Mouse (Mus musculus) intestine, postnatal 0 days (tissue): ENCODE measurements around the gene Reln. TPM values are rescaled to one million over a fixed set of nuclear protein-coding genes. Genes with fewer than 3 reads are reported as not detected.

Source experiments
- ATAC-seq: fragments of 200-750 bp; cut with Nextera tagmentation; 2 replicates; pipeline ENCODE4 v1.8.0; 2017; ENCODE audit warnings: mild to moderate bottlenecking, moderate TSS enrichment, moderate library complexity
- H3K27ac ChIP-seq: fragments of 300-500 bp; sonication (generic); 2 replicates; pipeline ENCODE4 v1.5.1; 2014; ENCODE audit warnings: mild to moderate bottlenecking, low read depth, low read length, moderate library complexity
- H3K27me3 ChIP-seq: fragments of 300-500 bp; sonication (generic); replicated peaks from 2 replicates; pipeline ENCODE4 v1.6.1; 2014; ENCODE audit warnings: low read length, mixed read lengths; ENCODE audit not compliant: control insufficient read depth, insufficient read depth
- H3K36me3 ChIP-seq: fragments of 300-500 bp; sonication (generic); 2 replicates; pipeline ENCODE4 v1.6.1; 2014; ENCODE audit warnings: mild to moderate bottlenecking, moderate library complexity; ENCODE audit not compliant: control insufficient read depth, insufficient read depth
- H3K4me1 ChIP-seq: fragments of 300-500 bp; sonication (generic); replicated peaks from 2 replicates; pipeline ENCODE4 v1.6.1; 2014; ENCODE audit warnings: antibody characterized with exemption, low read length, mixed read lengths; ENCODE audit not compliant: control insufficient read depth, insufficient read depth
- H3K4me2 ChIP-seq: fragments of 300-500 bp; sonication (generic); replicated peaks from 2 replicates; pipeline ENCODE4 v1.6.1; 2014; ENCODE audit warnings: low read depth, mild to moderate bottlenecking, moderate library complexity
- H3K4me3 ChIP-seq: fragments of 300-500 bp; sonication (generic); 2 replicates; pipeline ENCODE4 v1.5.1; 2014; ENCODE audit warnings: low read depth, low read length
- H3K9ac ChIP-seq: fragments of 300-500 bp; sonication (generic); 2 replicates; pipeline ENCODE4 v1.6.1; 2014; ENCODE audit warnings: mild to moderate bottlenecking, low read depth, low read length
- H3K9me3 ChIP-seq: fragments of 300-500 bp; sonication (generic); 2 replicates; pipeline ENCODE4 v1.6.1; 2016; ENCODE audit warnings: mixed run types; ENCODE audit not compliant: control insufficient read depth
- CTCF ChIP-seq: sonication (generic); IDR thresholded peaks from 2 replicates; pipeline ENCODE4 v1.5.1; 2016; ENCODE audit warnings: low read depth, mild to moderate bottlenecking, control low read depth, antibody characterized with exemption, moderate library complexity
- WGBS: fragments of 180-500 bp; shearing (Covaris S2); extraction: QIAGEN DNeasy Blood & Tissue Kit; methylation state at CpG from one replicate; pipeline ENCODE4 v1.1.7; 2014; 5-methylcytosine and 5-hydroxymethylcytosine counted together
- polyA plus RNA-seq: library from polyadenylated mRNA; unstranded; fragments of >200 nt; fragmentation: Nextera tagmentation; extraction: Ambion mirVana; gene quantifications from 2 replicates; pipeline ENCODE4 v1.2.1, GENCODE M21; 2015

Reln gene
- polyA plus RNA-seq, 1 experiment from 2014 or later: 5.3 TPM

DNA sequence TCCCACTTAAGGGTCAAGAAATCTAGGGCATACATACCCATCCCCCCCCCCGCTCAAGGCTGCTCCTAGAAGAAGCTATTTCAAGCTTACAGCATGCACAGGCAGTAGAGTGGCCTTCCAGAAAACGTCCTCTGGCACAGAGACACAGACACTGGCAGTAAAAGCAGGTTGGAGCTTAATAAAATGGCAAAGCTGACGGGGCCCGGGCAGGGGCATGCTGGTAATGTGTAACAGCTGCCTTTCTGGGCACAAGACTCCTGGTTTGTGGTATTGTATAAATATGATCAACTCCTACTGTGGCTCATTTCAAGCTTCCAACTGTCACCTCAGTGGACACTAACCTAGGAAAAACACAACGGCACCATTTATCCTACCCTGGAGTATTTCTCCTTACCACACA, 42.2 kb downstream of the Reln start:
- no peak overlapping the region for H3K9ac ChIP-seq
- 74% methylated on average over 5 of the region's 5 CpGs for WGBS
- H3K36me3 ChIP-seq: no peaks in the 10 kb centered on the region
- ATAC-seq: no peak
- no peak overlapping the region for H3K27ac ChIP-seq
- H3K27me3 ChIP-seq: no peaks in the 10 kb centered on the region
- no peaks in the 10 kb centered on the region for H3K9me3 ChIP-seq
- H3K4me2 ChIP-seq: no peak overlapping the region
- no peak for TF ChIP-seq CTCF
- no peak overlapping the region for H3K4me3 ChIP-seq
- H3K4me1 ChIP-seq: no peaks in the 10 kb centered on the region

DNA sequence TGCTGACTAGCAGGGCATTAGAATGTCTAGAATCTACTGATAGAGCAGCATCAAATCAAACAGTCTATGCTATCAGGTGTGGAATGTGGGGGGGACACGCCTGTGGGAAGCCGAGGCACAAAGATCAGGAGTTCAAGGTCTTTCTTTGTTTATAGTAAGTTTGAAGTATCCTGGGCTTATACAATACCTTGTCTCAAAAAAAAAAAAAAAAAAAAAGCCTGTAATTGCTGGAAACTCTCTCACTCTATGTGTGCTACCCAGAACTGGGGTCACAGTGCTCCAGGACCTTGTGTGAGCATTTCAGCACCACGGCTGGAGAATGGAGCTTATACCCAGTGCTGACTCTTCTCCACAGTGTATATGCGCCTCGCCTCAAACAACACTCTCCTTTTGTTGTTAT, 43.7 kb downstream of the Reln start:
- Histone ChIP-seq H3K4me2 (no peak overlapping the region), H3K27ac (no peak overlapping the region), H3K9ac (no peak overlapping the region), H3K4me1 (no peaks in the 10 kb centered on the region), H3K36me3 (no peaks in the 10 kb centered on the region), H3K9me3 (no peaks in the 10 kb centered on the region), H3K4me3 (no peak overlapping the region), H3K27me3 (no peaks in the 10 kb centered on the region)
- no peak for ATAC-seq
- no peak for TF ChIP-seq CTCF
- 68% methylated on average over 5 of the region's 5 CpGs for WGBS

- ATAC-seq: no peak
- no peaks in the 10 kb centered on the region for H3K36me3 ChIP-seq
- TF ChIP-seq CTCF: no peak
- H3K4me3 ChIP-seq: no peak overlapping the region
- 77% methylated on average over 6 of the region's 6 CpGs for WGBS
- H3K27me3 ChIP-seq: no peaks in the 10 kb centered on the region
- no peaks in the 10 kb centered on the region for H3K9me3 ChIP-seq
- no peak overlapping the region for H3K9ac ChIP-seq
- no peak overlapping the region for H3K4me2 ChIP-seq
- no peak overlapping the region for H3K27ac ChIP-seq
- H3K4me1 ChIP-seq: no peaks in the 10 kb centered on the region
Measured at GRCm38 (mm10) chr5:22300046-22300445, 44.5 kb downstream of the Reln start.

DNA sequence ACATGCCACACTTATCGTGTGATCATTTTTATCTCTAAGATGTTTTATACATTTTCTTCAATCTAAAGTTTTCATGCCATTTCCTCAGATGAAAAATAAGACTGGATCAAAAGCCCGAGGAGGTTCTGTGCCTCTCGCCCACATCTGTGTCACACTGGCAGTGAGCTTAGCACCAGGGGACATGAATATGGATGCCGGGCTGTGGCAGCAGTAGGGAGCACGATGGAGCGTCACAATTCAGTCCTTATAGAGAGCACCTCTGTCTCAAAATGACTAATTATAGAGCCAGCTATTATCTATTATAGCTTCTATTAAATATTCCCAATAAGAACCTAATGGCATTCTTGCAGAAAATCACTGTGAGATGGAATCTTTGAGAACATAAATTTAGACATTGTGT, 49.3 kb downstream of the Reln start:
- whole genome bisulfite sequencing: 91% methylated on average over 6 of the region's 6 CpGs
- no peak overlapping the region for H3K9ac ChIP-seq
- H3K36me3 ChIP-seq: no peaks in the 10 kb centered on the region
- H3K4me1 ChIP-seq: no peaks in the 10 kb centered on the region
- H3K4me3 ChIP-seq: no peak overlapping the region
- H3K9me3 ChIP-seq: no peaks in the 10 kb centered on the region
- no peak overlapping the region for H3K4me2 ChIP-seq
- TF ChIP-seq CTCF: no peak
- ATAC-seq: no peak
- no peaks in the 10 kb centered on the region for H3K27me3 ChIP-seq
- no peak overlapping the region for H3K27ac ChIP-seq

GRCm38 (mm10) chr5:22291409-22291808, 53.1 kb downstream of the Reln start:
- H3K27me3 ChIP-seq: no peaks in the 10 kb centered on the region
- ATAC-seq: no peak
- H3K4me2 ChIP-seq: no peak overlapping the region
- H3K36me3 ChIP-seq: no peaks in the 10 kb centered on the region
- H3K4me3 ChIP-seq: no peak overlapping the region
- no peak overlapping the region for H3K27ac ChIP-seq
- no peaks in the 10 kb centered on the region for H3K9me3 ChIP-seq
- TF ChIP-seq CTCF: no peak
- H3K9ac ChIP-seq: no peak overlapping the region
- WGBS: 66% methylated on average over 4 of the region's 4 CpGs
- H3K4me1 ChIP-seq: no peaks in the 10 kb centered on the region

GRCm38 (mm10) chr5:22285396-22285795, 59.1 kb downstream of the Reln start:
- no peaks in the 10 kb centered on the region for H3K27me3 ChIP-seq
- no peak for ATAC-seq
- H3K9ac ChIP-seq: no peak overlapping the region
- WGBS: 91% methylated on average over 4 of the region's 4 CpGs
- TF ChIP-seq CTCF: no peak
- H3K36me3 ChIP-seq: no peaks in the 10 kb centered on the region
- H3K4me1 ChIP-seq: no peaks in the 10 kb centered on the region
- H3K4me2 ChIP-seq: no peak overlapping the region
- no peak overlapping the region for H3K4me3 ChIP-seq
- H3K27ac ChIP-seq: no peak overlapping the region
- H3K9me3 ChIP-seq: no peaks in the 10 kb centered on the region

- H3K27ac ChIP-seq: no peak overlapping the region
- TF ChIP-seq CTCF: no peak
- no peak for ATAC-seq
- WGBS: 83% methylated on average over 7 of the region's 7 CpGs
- H3K27me3 ChIP-seq: no peaks in the 10 kb centered on the region
- H3K4me1 ChIP-seq: no peaks in the 10 kb centered on the region
- H3K36me3 ChIP-seq: no peaks in the 10 kb centered on the region
- H3K4me3 ChIP-seq: no peak overlapping the region
- H3K4me2 ChIP-seq: no peak overlapping the region
- H3K9me3 ChIP-seq: no peaks in the 10 kb centered on the region
- no peak overlapping the region for H3K9ac ChIP-seq
Measured at GRCm38 (mm10) chr5:22282141-22282665, 62.3 kb downstream of the Reln start.
